Mouse (Mus musculus): ENCODE measurements around the gene Klf1.

DNA sequence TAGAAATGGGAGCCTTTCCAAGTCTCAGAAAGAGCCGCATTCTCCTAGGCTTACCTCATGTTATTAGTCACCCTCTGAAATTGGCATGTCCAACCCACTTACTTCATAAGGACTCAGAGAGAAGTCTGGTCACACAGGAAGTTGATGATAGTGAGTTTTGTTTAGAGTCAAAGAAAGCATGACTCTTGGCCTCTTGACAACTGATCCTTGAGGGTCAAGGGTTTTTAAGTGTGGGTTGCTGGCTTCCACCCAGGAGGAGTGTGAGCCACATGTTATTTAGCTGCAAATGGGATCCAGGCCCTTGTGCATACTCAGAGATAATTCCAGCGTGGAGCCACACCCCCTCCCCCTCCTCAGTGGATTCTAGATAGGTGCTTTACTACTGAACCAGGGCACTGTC lies 19.9 kb downstream of the Klf1 start:
- TF ChIP-seq POLR2A (IDR thresholded peaks at IDR 0.05; ENCODE audit: insufficient read length, low read depth): no peak
- no peak for TF ChIP-seq E2F4 (IDR thresholded peaks at IDR 0.05; ENCODE audit: insufficient read depth)
- no peak for TF ChIP-seq MAX (IDR thresholded peaks at IDR 0.05; ENCODE audit: low read depth)
- no peak for TF ChIP-seq MYOD1 (IDR thresholded peaks at IDR 0.05; ENCODE audit: control insufficient read depth in 1 of 3, insufficient read length in 2 of 3, low read depth in 2 of 3)
- TF ChIP-seq USF1 (IDR thresholded peaks at IDR 0.05; ENCODE audit: low read depth): no peak
- no peak for TF ChIP-seq TCF3 (IDR thresholded peaks at IDR 0.05; ENCODE audit: insufficient read length, low read depth)
